Mouse (Mus musculus): ENCODE data around the gene Prkar1a. TPM values are rescaled to one million over a fixed set of nuclear protein-coding genes. Genes with fewer than 3 reads are reported as not detected.

Prkar1a gene
- polyA plus RNA-seq, 1 experiment from 2014 or later: 473 TPM

DNA sequence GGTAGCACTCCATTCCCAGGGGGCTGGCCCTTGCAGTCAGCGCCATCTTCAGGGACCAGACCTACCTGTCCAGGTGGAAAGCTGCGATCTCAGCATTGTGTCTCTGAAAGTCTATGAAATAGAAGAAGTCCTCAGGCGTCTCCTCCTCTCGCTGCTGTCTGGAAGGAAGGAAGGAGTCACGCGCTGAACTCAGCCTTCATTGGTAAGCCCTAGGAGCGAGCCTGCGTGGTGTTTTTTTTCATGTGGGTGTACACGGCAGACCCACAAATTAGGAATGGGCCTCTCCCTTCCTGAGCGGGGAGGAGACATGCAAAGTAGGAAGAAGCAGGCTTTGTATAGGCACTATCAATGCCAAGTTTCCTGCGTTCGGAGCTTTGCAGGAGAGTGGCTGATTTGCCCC, 29.1 kb downstream of the Prkar1a start:
- Histone ChIP-seq H3K36me3 (no peaks in the 10 kb centered on the region), H3K9ac (no peak overlapping the region), H3K4me2 (no peak overlapping the region), H3K27me3 (no peaks in the 10 kb centered on the region), H3K27ac (no peak overlapping the region), H3K4me1 (replicated peaks) (no peaks in the 10 kb centered on the region), H3K9me3 (no peaks in the 10 kb centered on the region), H3K4me3 (no peak overlapping the region)
- 81% methylated on average over 12 of the region's 12 CpGs for WGBS
- no peak for ATAC-seq (ENCODE audit: low FRiP score)

DNA sequence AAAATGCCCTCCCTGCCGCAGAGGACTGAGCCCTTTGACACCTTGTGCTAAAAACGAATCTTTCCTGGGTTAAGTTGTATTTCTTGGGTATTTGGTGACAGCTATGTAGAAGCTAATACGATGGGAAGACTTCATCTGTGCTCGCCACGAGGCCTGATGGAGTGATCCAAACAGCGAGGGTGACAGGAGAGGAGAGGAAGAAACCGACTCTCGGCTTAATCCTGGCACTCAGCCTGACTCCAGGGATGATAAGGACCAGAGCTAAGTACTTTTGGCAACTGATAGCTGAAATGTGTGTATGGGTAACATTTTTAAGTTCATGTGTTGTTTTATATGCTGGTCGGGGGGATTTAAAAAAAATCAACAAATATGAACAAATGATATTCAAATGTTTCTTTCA, 31.7 kb downstream of the Prkar1a start:
- Histone ChIP-seq H3K36me3 (no peaks in the 10 kb centered on the region), H3K4me2 (no peak overlapping the region), H3K27ac (no peak overlapping the region), H3K4me3 (no peak overlapping the region), H3K4me1 (replicated peaks) (no peaks in the 10 kb centered on the region), H3K9ac (no peak overlapping the region), H3K27me3 (no peaks in the 10 kb centered on the region), H3K9me3 (no peaks in the 10 kb centered on the region)
- WGBS: 88% methylated on average over 9 of the region's 9 CpGs
- ATAC-seq (ENCODE audit: low FRiP score): no peak

DNA sequence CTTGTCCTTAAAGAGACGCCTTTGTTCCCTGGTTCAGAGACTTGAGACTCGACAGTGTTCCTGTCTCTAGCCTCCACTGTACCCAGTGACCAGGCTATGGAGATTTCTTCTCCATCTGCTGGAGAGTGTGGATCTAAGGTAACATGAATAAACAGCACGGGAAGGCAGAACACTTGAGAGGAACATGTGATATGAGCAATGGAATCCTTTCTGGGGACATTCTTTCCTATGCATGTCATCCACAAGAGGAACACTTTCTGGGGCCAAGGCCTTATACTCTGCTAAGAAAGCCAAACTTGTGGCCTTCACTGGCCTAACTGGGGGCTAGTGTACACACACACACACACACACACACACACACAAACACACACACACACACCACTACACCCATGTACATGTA, 32.4 kb downstream of the Prkar1a start:
- Histone ChIP-seq H3K4me2 (no peak overlapping the region), H3K27ac (no peak overlapping the region), H3K9me3 (no peaks in the 10 kb centered on the region), H3K27me3 (no peaks in the 10 kb centered on the region), H3K4me3 (no peak overlapping the region), H3K4me1 (replicated peaks) (no peaks in the 10 kb centered on the region), H3K9ac (no peak overlapping the region), H3K36me3 (no peaks in the 10 kb centered on the region)
- WGBS: 89% methylated on average over 3 of the region's 3 CpGs
- ATAC-seq (ENCODE audit: low FRiP score): no peak

DNA sequence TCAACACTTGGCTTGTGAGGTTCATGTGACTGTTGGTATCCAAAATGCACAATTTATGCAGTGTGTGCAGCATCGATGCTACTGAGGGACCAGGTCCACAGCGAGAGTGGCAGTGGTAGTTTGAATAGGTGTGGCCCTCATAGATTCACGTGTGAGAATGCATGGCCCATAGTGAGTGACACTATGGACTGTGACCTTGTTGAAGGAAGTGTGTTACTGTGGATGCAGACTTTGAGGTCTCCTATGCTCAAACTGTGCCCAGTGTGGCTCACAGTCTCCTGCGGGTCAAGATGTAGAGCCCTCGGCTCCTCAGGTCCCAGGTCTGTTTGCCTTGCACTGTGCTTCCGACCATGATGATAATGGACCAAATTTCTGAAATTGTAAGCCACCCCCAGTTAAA, 33.0 kb downstream of the Prkar1a start:
- Histone ChIP-seq H3K4me2 (no peak overlapping the region), H3K27me3 (no peaks in the 10 kb centered on the region), H3K9me3 (no peaks in the 10 kb centered on the region), H3K36me3 (no peaks in the 10 kb centered on the region), H3K9ac (no peak overlapping the region), H3K4me1 (replicated peaks) (no peaks in the 10 kb centered on the region), H3K27ac (no peak overlapping the region), H3K4me3 (no peak overlapping the region)
- 92% methylated on average over 6 of the region's 6 CpGs for WGBS
- ATAC-seq (ENCODE audit: low FRiP score): no peak

DNA sequence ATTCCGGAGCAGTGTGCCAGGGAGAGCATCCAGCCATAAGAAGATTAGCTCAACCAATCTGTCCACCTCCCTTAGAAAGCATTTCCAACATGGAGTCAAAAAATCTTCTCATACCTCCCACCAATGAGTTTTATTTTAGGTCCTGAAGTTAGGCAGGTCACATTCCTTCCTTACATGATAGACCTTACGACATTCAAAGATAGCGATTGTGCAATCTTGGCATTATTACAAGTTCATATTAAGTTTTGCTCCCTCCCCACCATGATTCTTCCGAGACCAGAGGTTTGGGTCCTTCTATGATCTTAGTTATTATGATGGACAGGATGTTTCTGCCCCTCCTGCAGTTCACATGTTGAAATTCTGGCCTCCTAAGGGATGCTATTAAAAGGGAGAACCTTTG, 40.3 kb downstream of the Prkar1a start:
- Histone ChIP-seq H3K9ac (no peak overlapping the region), H3K27me3 (no peaks in the 10 kb centered on the region), H3K4me3 (no peak overlapping the region), H3K36me3 (no peaks in the 10 kb centered on the region), H3K27ac (no peak overlapping the region), H3K4me1 (replicated peaks) (no peaks in the 10 kb centered on the region), H3K9me3 (no peaks in the 10 kb centered on the region), H3K4me2 (no peak overlapping the region)
- ATAC-seq (ENCODE audit: low FRiP score): no peak
- 89% methylated on average over 4 of the region's 4 CpGs for WGBS

DNA sequence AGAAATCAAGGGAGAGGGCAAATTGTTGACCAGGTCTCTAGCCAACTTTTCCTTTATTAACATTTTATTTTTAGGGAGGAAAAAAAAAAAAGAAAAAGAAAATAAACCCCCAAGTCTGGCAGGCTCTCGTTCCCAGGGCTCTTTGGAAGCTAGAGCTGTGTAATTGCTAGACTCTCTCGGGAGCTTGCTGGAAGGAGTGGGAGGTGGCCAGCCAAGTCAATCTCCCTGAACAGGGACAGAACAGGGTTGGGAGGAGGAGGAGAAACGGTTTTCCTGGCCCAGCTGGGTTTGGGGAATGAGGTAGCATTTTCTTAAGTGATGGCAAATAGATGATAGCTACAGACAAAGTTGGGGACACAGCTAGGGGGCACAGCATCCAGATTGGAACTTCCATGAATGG, 43.5 kb downstream of the Prkar1a start:
- H3K4me3 ChIP-seq: no peak overlapping the region

DNA sequence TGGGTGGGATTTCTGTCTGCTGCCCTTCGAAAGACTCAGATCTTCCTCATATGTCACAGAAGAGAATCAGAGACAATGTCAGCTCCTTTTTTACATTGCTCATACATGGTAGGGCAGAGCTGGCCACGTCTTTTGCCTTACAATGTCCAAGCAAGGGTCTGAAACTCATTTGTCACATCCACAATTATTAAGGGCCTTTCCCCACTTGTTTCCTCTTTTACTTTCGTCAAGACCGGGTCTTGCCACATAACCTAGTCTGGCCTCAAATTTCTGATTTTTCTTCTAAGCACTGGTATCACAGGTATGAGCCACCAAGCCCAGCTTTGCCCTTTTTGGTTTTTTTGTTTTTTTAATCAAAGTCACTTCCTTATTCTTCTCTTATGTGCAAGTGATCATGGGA, 47.3 kb downstream of the Prkar1a start:
- H3K9me3 ChIP-seq: no peaks in the 10 kb centered on the region
- WGBS: 91% methylated on average over 4 of the region's 4 CpGs
- no peaks in the 10 kb centered on the region for H3K27me3 ChIP-seq
- H3K4me1 ChIP-seq (replicated peaks): no peaks in the 10 kb centered on the region
- H3K4me2 ChIP-seq: no peak overlapping the region
- H3K4me3 ChIP-seq: no peak overlapping the region
- H3K9ac ChIP-seq: no peak overlapping the region
- no peaks in the 10 kb centered on the region for H3K36me3 ChIP-seq
- no peak for ATAC-seq (ENCODE audit: low FRiP score)
- H3K27ac ChIP-seq: no peak overlapping the region

More for the DNA sequence above, 43.5 kb downstream of the Prkar1a start:
- 35% methylated on average over 3 of the region's 3 CpGs for WGBS
- H3K9me3 ChIP-seq: no peaks in the 10 kb centered on the region
- no peak overlapping the region for H3K4me2 ChIP-seq
- H3K9ac ChIP-seq: no peak overlapping the region
- no peak for ATAC-seq (ENCODE audit: low FRiP score)
- H3K27me3 ChIP-seq: no peaks in the 10 kb centered on the region
- H3K4me1 ChIP-seq (replicated peaks): no peaks in the 10 kb centered on the region
- no peak overlapping the region for H3K27ac ChIP-seq
- H3K36me3 ChIP-seq: no peaks in the 10 kb centered on the region

DNA sequence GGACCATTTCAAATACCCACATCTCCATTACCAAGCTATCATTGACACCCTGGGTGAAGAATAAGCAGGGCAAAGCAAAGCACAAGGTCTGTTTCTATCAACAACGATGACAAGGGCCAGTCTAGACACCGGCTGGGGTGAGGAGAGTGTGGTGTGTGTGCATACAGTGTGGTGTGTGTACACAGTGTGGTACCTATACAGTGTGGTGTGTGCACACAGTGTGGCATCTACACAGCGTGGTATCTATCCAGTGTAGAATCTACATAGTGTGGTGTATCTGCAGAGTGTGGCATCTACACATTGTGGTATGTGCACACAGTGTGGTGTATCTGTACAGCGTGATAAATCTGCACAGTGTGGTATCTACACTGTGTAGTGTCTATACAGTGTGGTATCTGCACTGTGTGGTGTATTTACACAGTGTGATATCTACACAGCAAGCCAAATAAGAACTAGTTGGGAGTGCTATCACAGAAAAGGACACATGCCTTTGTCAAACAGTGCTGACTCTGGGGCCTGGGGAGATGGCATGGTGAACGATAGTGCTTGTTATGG, 48.0 kb downstream of the Prkar1a start:
- 92% methylated on average over 5 of the region's 5 CpGs for WGBS
- H3K36me3 ChIP-seq: no peaks in the 10 kb centered on the region
- no peak overlapping the region for H3K4me2 ChIP-seq
- H3K4me3 ChIP-seq: no peak overlapping the region
- H3K4me1 ChIP-seq (replicated peaks): no peaks in the 10 kb centered on the region
- no peaks in the 10 kb centered on the region for H3K9me3 ChIP-seq
- no peaks in the 10 kb centered on the region for H3K27me3 ChIP-seq
- no peak for ATAC-seq (ENCODE audit: low FRiP score)
- H3K27ac ChIP-seq: no peak overlapping the region
- H3K9ac ChIP-seq: no peak overlapping the region

DNA sequence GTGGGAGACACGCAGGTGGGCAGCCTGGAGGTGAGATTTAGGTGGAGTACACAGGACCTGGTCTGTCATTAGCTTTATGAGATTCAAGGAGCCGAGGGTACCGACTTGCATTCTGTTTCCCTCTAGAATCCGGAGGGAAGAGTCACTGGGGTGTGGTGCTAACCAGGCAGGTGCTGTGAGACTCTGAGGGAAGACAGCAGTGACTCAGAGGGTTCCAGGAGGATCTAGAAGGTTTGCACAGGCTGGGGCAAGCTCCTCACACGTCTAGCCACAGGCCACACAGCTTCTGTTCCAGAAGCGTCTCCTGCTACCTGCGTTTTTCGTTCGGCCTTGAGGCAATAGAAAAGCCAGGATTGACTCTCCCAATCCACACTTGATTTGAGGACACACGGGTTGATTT, 49.5 kb downstream of the Prkar1a start:
- no peak overlapping the region for H3K4me3 ChIP-seq
- H3K4me2 ChIP-seq: no peak overlapping the region
- WGBS: 90% methylated on average over 10 of the region's 10 CpGs
- no peaks in the 10 kb centered on the region for H3K27me3 ChIP-seq
- no peak overlapping the region for H3K27ac ChIP-seq
- H3K4me1 ChIP-seq (replicated peaks): no peaks in the 10 kb centered on the region
- ATAC-seq (ENCODE audit: low FRiP score): no peak
- H3K9me3 ChIP-seq: no peaks in the 10 kb centered on the region
- H3K9ac ChIP-seq: no peak overlapping the region
- no peaks in the 10 kb centered on the region for H3K36me3 ChIP-seq

DNA sequence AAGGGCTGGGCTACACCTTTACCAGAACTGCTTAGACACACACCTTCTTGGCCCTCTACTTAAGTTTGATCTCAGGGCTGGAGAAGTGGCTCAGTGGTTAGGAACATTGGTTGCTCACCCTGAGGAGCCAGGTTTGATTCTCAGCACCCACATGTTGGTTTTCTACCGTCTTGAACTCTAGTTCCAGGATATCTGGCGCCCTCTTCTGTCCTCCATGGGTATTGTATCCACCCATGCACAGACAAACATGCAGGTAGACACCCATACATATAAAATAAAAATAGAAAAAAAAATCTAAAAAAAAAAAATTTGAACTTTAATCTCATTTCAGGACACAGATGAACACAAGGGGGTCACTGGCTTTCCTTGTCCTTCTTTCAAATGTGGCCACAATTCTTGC, 50.6 kb downstream of the Prkar1a start:
- H3K4me3 ChIP-seq: no peak overlapping the region
- H3K4me1 ChIP-seq (replicated peaks): peaks cover 6% of the 10 kb centered on the region
- no peaks in the 10 kb centered on the region for H3K36me3 ChIP-seq
- H3K9ac ChIP-seq: no peak overlapping the region
- ATAC-seq (ENCODE audit: low FRiP score): no peak
- no peak overlapping the region for H3K27ac ChIP-seq
- no peak overlapping the region for H3K4me2 ChIP-seq
- H3K9me3 ChIP-seq: no peaks in the 10 kb centered on the region
- H3K27me3 ChIP-seq: no peaks in the 10 kb centered on the region
- 52% methylated on average over 2 of the region's 2 CpGs for WGBS

DNA sequence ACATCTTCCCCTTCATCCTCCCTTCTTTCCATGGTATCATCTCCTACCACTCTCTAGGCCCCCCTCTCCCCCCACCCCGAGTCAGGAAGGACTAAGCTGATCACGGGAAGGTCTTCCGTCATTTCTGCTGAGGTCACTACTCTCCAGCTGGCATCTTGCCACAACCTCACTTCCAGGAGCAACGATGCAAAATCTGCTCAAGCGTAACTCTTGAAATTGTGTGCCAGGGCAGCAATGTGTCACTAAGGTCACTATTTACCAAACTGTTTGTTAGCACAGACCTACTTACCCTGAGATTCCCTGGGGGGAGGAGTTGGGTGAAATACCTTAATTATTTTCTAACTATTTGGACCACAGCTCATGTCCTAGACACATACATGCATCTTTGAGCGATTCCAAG, 51.6 kb downstream of the Prkar1a start:
- 72% methylated on average over 6 of the region's 6 CpGs for WGBS
- no peak overlapping the region for H3K4me2 ChIP-seq
- no peak for ATAC-seq (ENCODE audit: low FRiP score)

DNA sequence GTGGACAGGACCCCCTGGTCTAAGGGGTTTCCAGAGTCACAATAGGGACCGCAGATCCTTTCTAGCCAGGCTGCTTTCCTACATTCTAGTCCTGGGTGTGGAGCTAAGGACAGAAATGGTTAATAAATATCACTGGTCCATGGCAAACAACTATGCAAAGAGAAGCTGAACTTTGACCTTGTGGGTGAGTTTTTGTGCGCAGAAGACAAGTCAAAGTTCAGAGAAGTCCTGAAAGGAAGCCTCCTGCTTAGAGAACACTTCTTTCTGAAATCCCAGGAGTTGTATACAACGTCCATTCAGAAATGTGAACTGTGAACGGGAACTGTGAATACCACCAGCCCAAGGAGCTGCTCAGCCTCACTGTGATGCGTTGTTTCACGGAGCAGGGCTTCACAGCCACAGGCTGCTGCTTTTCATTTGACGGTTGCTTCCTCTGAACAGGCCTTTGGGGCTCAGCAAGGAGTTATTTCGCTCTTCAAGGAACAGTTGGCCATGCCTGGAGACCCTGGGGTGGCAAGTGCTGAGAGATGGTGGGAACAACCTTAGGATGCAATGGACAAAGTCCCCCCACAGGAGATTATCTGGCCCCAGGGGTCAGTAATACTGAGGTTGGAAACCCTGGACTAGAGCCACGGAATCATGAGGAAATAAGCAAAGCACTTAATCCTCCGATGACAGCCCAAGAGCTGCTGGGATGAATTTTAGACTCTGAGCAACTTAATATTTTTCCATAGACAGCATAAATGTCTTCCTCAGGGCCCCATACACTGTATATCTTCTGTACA, 53.0 kb downstream of the Prkar1a start:
- no peak overlapping the region for H3K9ac ChIP-seq
- WGBS: 51% methylated on average over 10 of the region's 10 CpGs
- no peak for ATAC-seq (ENCODE audit: low FRiP score)
- H3K9me3 ChIP-seq: no peaks in the 10 kb centered on the region
- no peak overlapping the region for H3K27ac ChIP-seq
- H3K4me1 ChIP-seq (replicated peaks): peaks cover 17% of the 10 kb centered on the region
- H3K4me2 ChIP-seq: no peak overlapping the region
- H3K4me3 ChIP-seq: no peak overlapping the region
- H3K36me3 ChIP-seq: no peaks in the 10 kb centered on the region
- H3K27me3 ChIP-seq: no peaks in the 10 kb centered on the region

More for the DNA sequence above, 51.6 kb downstream of the Prkar1a start:
- Histone ChIP-seq H3K9me3 (no peaks in the 10 kb centered on the region), H3K27me3 (no peaks in the 10 kb centered on the region), H3K4me1 (replicated peaks) (peaks cover 14% of the 10 kb centered on the region), H3K36me3 (no peaks in the 10 kb centered on the region), H3K27ac (no peak overlapping the region), H3K4me3 (no peak overlapping the region), H3K9ac (no peak overlapping the region)

DNA sequence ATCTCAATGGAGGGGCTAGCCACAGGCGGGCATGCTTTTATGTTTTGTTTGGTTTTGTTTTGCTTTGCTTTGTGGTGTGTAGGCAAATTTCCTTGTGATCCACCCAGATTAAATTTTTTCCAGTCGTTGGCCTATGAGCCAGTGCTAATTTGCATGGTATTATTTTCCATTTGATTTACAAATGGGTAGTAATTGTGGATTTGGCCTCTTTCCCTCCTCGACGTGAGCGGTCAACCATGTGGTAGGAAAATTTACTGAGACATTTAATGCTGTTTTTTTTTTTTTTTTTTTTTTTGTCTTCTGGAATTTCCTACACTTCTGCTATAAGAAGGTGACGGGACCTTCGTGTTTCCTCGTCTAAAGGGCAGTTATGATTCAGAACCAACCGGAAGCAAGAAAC, 54.6 kb downstream of the Prkar1a start:
- Histone ChIP-seq H3K4me2 (no peak overlapping the region), H3K4me3 (no peak overlapping the region), H3K27me3 (no peaks in the 10 kb centered on the region), H3K9ac (no peak overlapping the region), H3K4me1 (replicated peaks) (peaks cover 17% of the 10 kb centered on the region), H3K27ac (no peak overlapping the region), H3K9me3 (no peaks in the 10 kb centered on the region), H3K36me3 (no peaks in the 10 kb centered on the region)
- no peak for ATAC-seq (ENCODE audit: low FRiP score)
- 79% methylated on average over 9 of the region's 9 CpGs for WGBS

Data from hindbrain, embryonic 13.5 days (tissue).